Mouse (Mus musculus): ENCODE data around the gene Pde7b. TPM values are rescaled to one million over a fixed set of nuclear protein-coding genes. Genes with fewer than 3 reads are reported as not detected.

The Pde7b gene
- polyA plus RNA-seq, 1 experiment from 2014 or later, result 4.3 TPM

DNA sequence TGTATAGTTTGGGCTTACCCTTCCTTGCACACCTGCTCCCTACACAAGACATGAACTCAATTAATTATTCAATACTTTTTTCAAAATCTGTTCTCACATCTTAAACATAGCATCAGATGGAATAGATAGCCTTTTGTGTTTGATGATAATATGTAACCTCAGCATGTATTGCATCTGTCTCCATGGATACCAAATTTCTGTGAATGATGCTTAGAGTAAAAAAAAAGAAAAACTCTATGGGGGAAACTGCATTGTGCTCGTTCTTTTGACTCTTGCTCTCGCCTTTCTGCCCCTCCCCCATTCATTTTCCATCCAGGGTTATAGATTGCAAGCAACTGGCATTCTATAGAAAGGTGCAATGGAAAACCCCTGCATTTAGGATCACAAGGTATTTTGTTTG is 7.3 kb upstream of the Pde7b start:
- 41% methylated on average over 2 of the region's 2 CpGs for WGBS
- H3K9ac ChIP-seq (replicated peaks; ENCODE audit: low read length), result no peak overlapping the region
- no peaks in the 10 kb centered on the region for H3K27me3 ChIP-seq (ENCODE audit: control insufficient read depth, insufficient read depth, low read length)
- H3K4me3 ChIP-seq (ENCODE audit: low read depth, low read length), result no peak overlapping the region
- no peak for ATAC-seq (replicated peaks; ENCODE audit: insufficient number of reproducible peaks, low FRiP score, low TSS enrichment, low read depth)
- no peak for DNase-seq (ENCODE audit: low spot score)
- H3K4me1 ChIP-seq (ENCODE audit: control insufficient read depth, insufficient read depth, low read length), result peaks cover 4% of the 10 kb centered on the region
- H3K27ac ChIP-seq (replicated peaks; ENCODE audit: low read depth, low read length), result no peak overlapping the region
- H3K9me3 ChIP-seq (replicated peaks; ENCODE audit: control insufficient read depth, low read length), result no peaks in the 10 kb centered on the region
- no peak overlapping the region for H3K4me2 ChIP-seq (ENCODE audit: low read depth, low read length)
- H3K36me3 ChIP-seq (replicated peaks; ENCODE audit: control insufficient read depth, insufficient read depth, low read depth, low read length), result no peaks in the 10 kb centered on the region

DNA sequence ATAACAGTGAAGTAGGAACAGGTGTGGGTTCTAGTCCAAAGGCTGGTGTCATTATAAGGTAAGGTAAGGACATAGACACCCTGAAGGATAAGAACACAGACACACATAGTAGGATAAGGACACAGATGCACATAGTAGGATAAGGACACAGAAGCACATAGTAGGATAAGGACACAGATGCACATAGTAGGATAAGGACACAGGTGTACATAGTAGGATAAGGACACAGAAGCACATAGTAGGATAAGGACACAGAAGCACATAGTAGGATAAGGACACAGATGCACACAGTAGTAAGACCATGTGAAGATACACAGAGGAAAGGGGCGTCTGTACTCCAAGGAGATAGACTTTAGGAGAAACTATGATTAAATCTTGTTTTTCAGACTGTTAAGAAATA is 5.2 kb upstream of the Pde7b start:
- H3K4me2 ChIP-seq (ENCODE audit: low read depth, low read length), result no peak overlapping the region
- no peak overlapping the region for H3K27ac ChIP-seq (replicated peaks; ENCODE audit: low read depth, low read length)
- ATAC-seq (replicated peaks; ENCODE audit: insufficient number of reproducible peaks, low FRiP score, low TSS enrichment, low read depth) (no peak), DNase-seq (ENCODE audit: low spot score) (no peak)
- no peak overlapping the region for H3K9ac ChIP-seq (replicated peaks; ENCODE audit: low read length)
- H3K4me1 ChIP-seq (ENCODE audit: control insufficient read depth, insufficient read depth, low read length), result no peaks in the 10 kb centered on the region
- H3K9me3 ChIP-seq (replicated peaks; ENCODE audit: control insufficient read depth, low read length), result no peaks in the 10 kb centered on the region
- 97% methylated on average over 1 of the region's 1 CpGs for WGBS
- H3K36me3 ChIP-seq (replicated peaks; ENCODE audit: control insufficient read depth, insufficient read depth, low read depth, low read length), result no peaks in the 10 kb centered on the region
- H3K27me3 ChIP-seq (ENCODE audit: control insufficient read depth, insufficient read depth, low read length), result no peaks in the 10 kb centered on the region
- H3K4me3 ChIP-seq (ENCODE audit: low read depth, low read length), result no peak overlapping the region

DNA sequence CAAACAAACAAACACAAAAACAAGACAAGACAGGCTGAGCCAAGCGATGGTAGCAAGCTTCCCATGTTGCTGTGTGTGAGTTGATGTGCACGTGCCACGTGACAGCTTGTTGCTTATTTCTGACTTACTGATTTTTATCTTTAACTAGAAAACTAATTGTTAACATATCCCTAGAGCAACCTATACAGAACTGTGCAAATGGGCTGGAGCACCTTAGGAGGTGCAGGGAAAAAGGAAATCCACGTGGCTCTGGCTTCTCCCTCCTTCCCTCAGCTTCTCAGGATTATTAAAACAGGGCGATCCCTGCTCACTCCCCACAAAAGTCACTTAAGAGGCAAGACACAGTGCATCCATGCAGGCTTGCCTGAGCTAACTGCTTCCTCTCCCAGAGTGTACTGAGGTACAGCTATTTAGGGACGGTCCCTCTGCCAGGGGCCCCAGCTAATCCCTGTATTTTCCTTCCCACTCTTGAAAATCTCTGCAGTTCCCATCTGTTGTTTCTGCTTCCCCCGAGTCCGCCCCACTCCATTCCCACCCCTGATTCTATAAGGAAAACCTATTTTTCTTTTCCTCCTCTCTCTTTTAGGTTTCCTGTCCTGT is 606 bp upstream of the Pde7b start:
- WGBS, result 35% methylated on average over 8 of the region's 8 CpGs
- no peaks in the 10 kb centered on the region for H3K4me1 ChIP-seq (ENCODE audit: control insufficient read depth, insufficient read depth, low read length)
- H3K27me3 ChIP-seq (ENCODE audit: control insufficient read depth, insufficient read depth, low read length), result no peaks in the 10 kb centered on the region
- H3K36me3 ChIP-seq (replicated peaks; ENCODE audit: control insufficient read depth, insufficient read depth, low read depth, low read length), result no peaks in the 10 kb centered on the region
- H3K9ac ChIP-seq (replicated peaks; ENCODE audit: low read length), result 0 out of 2 replicates have a peak overlapping the region, but pooled peaks have one; percentile 9
- no peak overlapping the region for H3K4me3 ChIP-seq (ENCODE audit: low read depth, low read length)
- no peaks in the 10 kb centered on the region for H3K9me3 ChIP-seq (replicated peaks; ENCODE audit: control insufficient read depth, low read length)
- peak overlapping the region; percentile 28; the same call in 1 of the 2 replicates for H3K27ac ChIP-seq (replicated peaks; ENCODE audit: low read depth, low read length)
- peak; percentile 17; the same call in 1 of the 2 replicates for ATAC-seq (replicated peaks; ENCODE audit: insufficient number of reproducible peaks, low FRiP score, low TSS enrichment, low read depth)
- DNase-seq (ENCODE audit: low spot score), result no peak
- H3K4me2 ChIP-seq (ENCODE audit: low read depth, low read length), result peak overlapping the region; percentile 46

DNA sequence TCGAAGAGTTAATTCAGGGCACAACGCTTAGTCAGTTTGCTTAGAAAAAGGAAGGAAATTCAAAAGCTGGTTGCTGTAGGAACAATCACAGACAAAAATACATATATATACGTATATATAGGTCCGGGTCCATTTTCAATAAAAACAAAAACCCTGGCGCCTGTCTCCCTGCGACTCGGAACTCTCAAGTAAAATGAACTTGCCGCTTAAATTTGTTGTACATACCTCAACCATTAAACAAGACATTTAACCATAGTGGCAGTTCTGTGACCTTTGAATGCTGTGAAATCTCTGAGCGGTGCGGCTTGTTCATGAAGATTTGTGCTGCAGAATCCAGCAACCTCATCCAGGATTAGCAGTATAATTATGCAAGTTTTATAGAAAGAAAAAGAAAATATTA is 427 bp downstream of the Pde7b start:
- Histone ChIP-seq H3K4me2 (ENCODE audit: low read depth, low read length) (peak overlapping the region; percentile 46), H3K9ac (replicated peaks; ENCODE audit: low read length) (peak overlapping the region; percentile 48), H3K36me3 (replicated peaks; ENCODE audit: control insufficient read depth, insufficient read depth, low read depth, low read length) (no peaks in the 10 kb centered on the region), H3K4me3 (ENCODE audit: low read depth, low read length) (peak overlapping the region; percentile 32), H3K27me3 (ENCODE audit: control insufficient read depth, insufficient read depth, low read length) (no peaks in the 10 kb centered on the region), H3K27ac (replicated peaks; ENCODE audit: low read depth, low read length) (no peak overlapping the region), H3K9me3 (replicated peaks; ENCODE audit: control insufficient read depth, low read length) (no peaks in the 10 kb centered on the region), H3K4me1 (ENCODE audit: control insufficient read depth, insufficient read depth, low read length) (no peaks in the 10 kb centered on the region)
- no peak for ATAC-seq (replicated peaks; ENCODE audit: insufficient number of reproducible peaks, low FRiP score, low TSS enrichment, low read depth)
- peak; percentile 29 for DNase-seq (ENCODE audit: low spot score)
- WGBS, result 22% methylated on average over 10 of the region's 10 CpGs

DNA sequence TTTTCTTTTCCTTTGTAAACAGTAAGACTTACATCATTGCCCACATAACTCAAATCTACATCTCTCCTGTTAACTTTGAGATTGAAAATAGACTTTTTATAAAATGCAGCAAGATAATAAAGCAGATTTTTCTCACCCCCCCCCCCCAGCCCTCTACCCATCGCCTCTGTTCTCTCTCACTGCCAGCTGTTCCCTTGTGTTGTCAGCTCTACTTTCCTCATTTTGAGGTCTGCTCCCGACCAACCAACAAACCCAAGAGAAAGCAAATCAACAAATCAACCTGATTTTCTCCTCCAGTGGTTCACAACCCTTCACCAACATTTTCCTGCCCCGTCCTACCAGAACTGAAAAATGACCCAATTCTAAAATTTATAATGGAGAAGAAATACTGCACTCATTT is 916 bp downstream of the Pde7b start:
- DNase-seq (ENCODE audit: low spot score) (peak; percentile 21), ATAC-seq (replicated peaks; ENCODE audit: insufficient number of reproducible peaks, low FRiP score, low TSS enrichment, low read depth) (no peak)
- Histone ChIP-seq H3K4me1 (ENCODE audit: control insufficient read depth, insufficient read depth, low read length) (no peaks in the 10 kb centered on the region), H3K27me3 (ENCODE audit: control insufficient read depth, insufficient read depth, low read length) (no peaks in the 10 kb centered on the region), H3K27ac (replicated peaks; ENCODE audit: low read depth, low read length) (no peak overlapping the region), H3K36me3 (replicated peaks; ENCODE audit: control insufficient read depth, insufficient read depth, low read depth, low read length) (no peaks in the 10 kb centered on the region), H3K4me2 (ENCODE audit: low read depth, low read length) (peak overlapping the region; percentile 46), H3K4me3 (ENCODE audit: low read depth, low read length) (peak overlapping the region; percentile 32), H3K9ac (replicated peaks; ENCODE audit: low read length) (peak overlapping the region; percentile 48), H3K9me3 (replicated peaks; ENCODE audit: control insufficient read depth, low read length) (no peaks in the 10 kb centered on the region)
- 16% methylated on average over 3 of the region's 3 CpGs for WGBS

- H3K36me3 ChIP-seq (replicated peaks; ENCODE audit: control insufficient read depth, insufficient read depth, low read depth, low read length), result no peaks in the 10 kb centered on the region
- no peaks in the 10 kb centered on the region for H3K4me1 ChIP-seq (ENCODE audit: control insufficient read depth, insufficient read depth, low read length)
- H3K27ac ChIP-seq (replicated peaks; ENCODE audit: low read depth, low read length), result 0 out of 2 replicates have a peak overlapping the region, but pooled peaks have one; percentile 44
- ATAC-seq (replicated peaks; ENCODE audit: insufficient number of reproducible peaks, low FRiP score, low TSS enrichment, low read depth) (no peak), DNase-seq (ENCODE audit: low spot score) (peak; percentile 22)
- peak overlapping the region; percentile 5; the same call in 1 of the 2 replicates for H3K9ac ChIP-seq (replicated peaks; ENCODE audit: low read length)
- H3K4me2 ChIP-seq (ENCODE audit: low read depth, low read length), result peak overlapping the region; percentile 32
- no peaks in the 10 kb centered on the region for H3K27me3 ChIP-seq (ENCODE audit: control insufficient read depth, insufficient read depth, low read length)
- 38% methylated on average over 3 of the region's 3 CpGs for WGBS
- no peaks in the 10 kb centered on the region for H3K9me3 ChIP-seq (replicated peaks; ENCODE audit: control insufficient read depth, low read length)
- H3K4me3 ChIP-seq (ENCODE audit: low read depth, low read length), result peak overlapping the region; percentile 17
Measured at GRCm38 (mm10) chr10:20723521-20723915, 1.4 kb downstream of the Pde7b start.

- WGBS, result 30% methylated on average over 9 of the region's 9 CpGs
- H3K4me2 ChIP-seq (ENCODE audit: low read depth, low read length), result no peak overlapping the region; the same call in 1 of the 2 replicates
- H3K36me3 ChIP-seq (replicated peaks; ENCODE audit: control insufficient read depth, insufficient read depth, low read depth, low read length), result no peaks in the 10 kb centered on the region
- no peak for ATAC-seq (replicated peaks; ENCODE audit: insufficient number of reproducible peaks, low FRiP score, low TSS enrichment, low read depth)
- no peaks in the 10 kb centered on the region for H3K4me1 ChIP-seq (ENCODE audit: control insufficient read depth, insufficient read depth, low read length)
- DNase-seq (ENCODE audit: low spot score), result peak; percentile 35
- peak overlapping the region; percentile 17 for H3K4me3 ChIP-seq (ENCODE audit: low read depth, low read length)
- H3K27me3 ChIP-seq (ENCODE audit: control insufficient read depth, insufficient read depth, low read length), result no peaks in the 10 kb centered on the region
- H3K9ac ChIP-seq (replicated peaks; ENCODE audit: low read length), result peak overlapping the region; percentile 5; the same call in 1 of the 2 replicates
- H3K27ac ChIP-seq (replicated peaks; ENCODE audit: low read depth, low read length), result no peak overlapping the region
- no peaks in the 10 kb centered on the region for H3K9me3 ChIP-seq (replicated peaks; ENCODE audit: control insufficient read depth, low read length)
Measured at GRCm38 (mm10) chr10:20722651-20723520, 2.0 kb downstream of the Pde7b start.

- Histone ChIP-seq H3K36me3 (replicated peaks; ENCODE audit: control insufficient read depth, insufficient read depth, low read depth, low read length) (no peaks in the 10 kb centered on the region), H3K4me1 (ENCODE audit: control insufficient read depth, insufficient read depth, low read length) (no peaks in the 10 kb centered on the region), H3K4me2 (ENCODE audit: low read depth, low read length) (no peak overlapping the region), H3K9ac (replicated peaks; ENCODE audit: low read length) (no peak overlapping the region), H3K9me3 (replicated peaks; ENCODE audit: control insufficient read depth, low read length) (no peaks in the 10 kb centered on the region), H3K27ac (replicated peaks; ENCODE audit: low read depth, low read length) (no peak overlapping the region), H3K27me3 (ENCODE audit: control insufficient read depth, insufficient read depth, low read length) (no peaks in the 10 kb centered on the region), H3K4me3 (ENCODE audit: low read depth, low read length) (no peak overlapping the region)
- 70% methylated on average over 2 of the region's 2 CpGs for WGBS
- ATAC-seq (replicated peaks; ENCODE audit: insufficient number of reproducible peaks, low FRiP score, low TSS enrichment, low read depth), result no peak
- no peak for DNase-seq (ENCODE audit: low spot score)
Measured at GRCm38 (mm10) chr10:20719201-20719600, 5.7 kb downstream of the Pde7b start.
